Mouse (Mus musculus) MN1 (cell line): Measurements from ENCODE around the gene 1700019A02Rik.

Experiments
- DNase-seq: peaks from one replicate; pipeline ENCODE4 v3.0.0-alpha.2; 2016; ENCODE audit warnings: low spot score

Gene 1700019A02Rik

DNA sequence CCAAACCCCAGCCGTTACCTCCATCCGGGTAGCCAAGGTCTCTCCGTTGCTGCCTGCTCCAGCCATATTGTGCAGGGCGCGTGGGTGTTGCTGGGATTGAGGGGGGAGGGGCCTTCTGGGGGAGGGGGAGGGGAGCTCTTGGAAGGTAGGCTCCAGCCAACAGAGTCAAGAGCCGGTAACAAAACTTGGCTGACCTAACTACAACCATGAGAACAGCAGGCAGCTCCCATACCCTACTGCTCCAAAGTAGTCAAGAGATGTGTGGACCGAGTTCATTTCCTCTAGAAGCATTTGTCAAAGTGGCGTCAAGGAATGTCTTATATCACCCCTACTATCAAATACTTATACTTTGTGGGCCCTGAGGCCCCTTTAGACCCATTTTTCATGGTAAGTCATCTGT lies at the start of gene 1700019A02Rik:
Gene 1700019A02Rik, minus strand, starts transcription at position 101 of the 400 bp plus-strand sequence.
- DNase-seq = no peak

DNA sequence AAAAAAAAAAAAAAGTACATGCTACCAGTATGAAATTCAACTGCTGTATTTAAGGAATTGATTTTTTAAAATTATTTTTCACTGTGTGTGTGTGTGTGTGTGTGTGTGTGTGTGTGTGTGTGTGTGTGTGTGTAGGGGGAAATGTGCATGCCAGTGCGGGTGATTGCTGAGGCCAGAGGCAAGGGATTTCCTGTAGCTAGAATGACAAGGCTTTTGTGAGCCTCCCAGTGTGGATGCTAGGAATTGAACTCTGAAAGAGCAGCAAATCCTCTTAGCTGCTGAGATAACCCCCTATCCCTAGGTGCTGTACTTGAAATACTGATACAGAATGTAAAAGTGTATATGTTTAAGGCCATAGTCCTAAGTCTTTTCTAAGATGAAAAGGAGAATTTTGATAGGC lies 38.6 kb upstream of the 1700019A02Rik start:
- DNase-seq = no peak

DNA sequence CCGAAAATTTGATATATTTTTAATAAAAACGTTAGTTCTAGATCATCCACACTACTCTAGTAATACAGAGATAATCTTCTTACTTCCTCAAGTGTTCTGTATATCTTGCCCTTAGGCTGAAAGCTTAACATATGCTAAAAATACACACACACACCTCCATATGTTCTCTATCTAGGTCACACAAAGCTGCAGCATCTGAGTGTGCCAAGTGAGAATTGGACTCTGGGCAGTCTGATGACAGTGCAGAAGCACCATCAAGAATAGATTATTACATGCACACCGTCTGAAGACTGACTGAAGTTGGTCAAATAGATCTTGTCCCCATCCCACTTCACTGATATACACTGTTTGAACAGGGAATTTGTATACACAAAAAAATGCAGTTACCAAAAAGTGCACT lies 38.2 kb upstream of the 1700019A02Rik start:
- no peak for DNase-seq

DNA sequence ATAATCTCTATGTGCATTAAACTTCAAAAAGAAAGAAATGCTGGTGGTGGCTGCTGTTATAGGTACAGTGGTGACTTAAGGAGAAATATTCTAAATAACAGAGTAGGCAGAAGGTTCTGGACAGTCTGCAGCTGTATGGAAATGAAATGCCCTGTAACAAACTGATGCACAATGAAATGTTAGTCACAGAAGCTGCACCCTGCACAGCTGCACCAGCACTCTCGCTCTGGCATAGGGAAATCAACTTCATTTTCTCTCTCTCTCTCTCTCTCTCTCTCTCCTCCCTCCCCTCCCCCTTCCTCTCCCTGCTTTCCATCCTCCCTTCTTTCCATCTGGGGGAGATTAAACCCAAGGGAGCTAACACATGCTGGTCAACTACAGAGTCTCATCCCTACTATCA lies 37.3 kb upstream of the 1700019A02Rik start:
- no peak for DNase-seq

DNA sequence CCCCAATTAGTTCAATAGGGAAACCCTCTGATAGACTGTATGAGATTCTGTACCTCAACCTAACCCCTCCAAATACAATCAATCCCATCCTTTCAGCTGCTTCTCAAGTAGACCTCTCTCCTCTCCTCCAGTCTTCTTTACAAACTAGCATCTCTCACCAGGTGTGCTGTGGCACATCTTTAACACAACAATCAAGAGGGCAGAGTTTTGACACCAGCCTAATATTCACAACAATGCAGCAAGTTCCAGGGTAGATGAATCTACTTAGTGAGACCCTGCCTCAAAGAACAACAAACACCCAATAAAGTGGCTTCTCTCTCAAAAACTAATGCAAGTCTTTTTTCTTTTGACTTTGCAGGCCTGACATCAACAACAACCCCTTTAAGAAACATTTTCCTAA lies 22.7 kb upstream of the 1700019A02Rik start:
- no peak for DNase-seq

DNA sequence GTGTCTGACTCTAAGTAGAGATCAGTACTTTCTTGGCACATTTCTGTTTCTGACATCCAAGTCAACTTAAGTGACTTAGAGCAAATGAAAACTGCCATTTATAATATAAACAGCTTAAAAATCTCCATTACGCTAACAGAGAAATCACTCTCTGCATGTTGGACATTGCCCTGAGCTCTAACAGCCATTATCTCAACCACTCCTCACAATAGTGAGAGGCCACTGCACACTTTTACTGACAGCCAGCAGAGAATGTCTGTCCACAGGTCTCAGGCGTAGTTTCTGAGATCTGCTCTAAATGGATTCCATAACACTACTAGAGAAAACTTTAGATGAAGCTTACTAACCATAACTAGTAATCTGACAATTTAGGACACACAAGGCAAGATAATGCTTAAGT lies 16.5 kb upstream of the 1700019A02Rik start:
- no peak for DNase-seq

DNA sequence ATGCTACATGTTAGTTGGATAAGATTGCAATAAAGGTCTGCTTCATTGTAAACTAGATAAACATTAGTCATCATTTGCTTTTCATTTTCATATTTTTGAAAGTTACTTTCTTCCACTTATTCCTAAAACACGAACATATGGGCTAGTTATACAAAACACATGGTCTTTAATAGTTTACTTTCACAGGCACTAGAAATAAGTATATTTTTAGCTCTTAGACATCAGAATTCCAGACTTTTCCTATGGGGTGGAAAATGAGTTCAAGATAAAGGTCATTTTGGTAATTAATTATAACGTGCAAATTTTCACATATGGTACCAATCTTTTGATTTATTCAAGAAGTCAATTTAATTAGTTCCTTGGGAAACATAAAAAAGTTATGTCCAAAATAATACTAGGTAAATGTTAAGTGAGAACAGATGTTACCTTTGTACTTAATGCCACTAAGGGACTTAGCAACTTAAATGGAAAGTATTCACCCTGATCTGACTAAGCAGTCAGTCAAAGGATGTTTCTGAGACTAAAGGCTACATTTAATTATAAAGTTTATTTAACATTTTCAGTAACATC lies 14.3 kb upstream of the 1700019A02Rik start:
- DNase-seq = no peak

DNA sequence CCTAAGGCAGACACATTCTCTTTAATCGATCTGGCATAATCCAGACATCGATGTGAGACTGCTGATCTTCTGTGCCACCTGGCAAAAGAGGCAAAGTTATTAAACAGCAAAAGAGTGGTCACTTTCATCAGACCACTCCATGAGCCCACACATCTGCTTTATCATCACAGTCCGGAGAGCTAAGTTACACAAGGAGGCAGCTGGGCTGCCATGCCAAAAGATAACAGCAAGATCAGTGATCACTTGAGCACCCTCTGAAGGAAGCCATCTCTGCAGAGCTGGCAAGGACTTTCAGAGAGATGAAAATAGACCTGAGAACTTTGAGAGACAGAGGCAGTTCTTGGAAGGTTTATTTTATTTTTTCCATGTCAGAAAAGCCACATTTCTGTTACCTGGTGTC lies 7.1 kb upstream of the 1700019A02Rik start:
- DNase-seq = no peak

DNA sequence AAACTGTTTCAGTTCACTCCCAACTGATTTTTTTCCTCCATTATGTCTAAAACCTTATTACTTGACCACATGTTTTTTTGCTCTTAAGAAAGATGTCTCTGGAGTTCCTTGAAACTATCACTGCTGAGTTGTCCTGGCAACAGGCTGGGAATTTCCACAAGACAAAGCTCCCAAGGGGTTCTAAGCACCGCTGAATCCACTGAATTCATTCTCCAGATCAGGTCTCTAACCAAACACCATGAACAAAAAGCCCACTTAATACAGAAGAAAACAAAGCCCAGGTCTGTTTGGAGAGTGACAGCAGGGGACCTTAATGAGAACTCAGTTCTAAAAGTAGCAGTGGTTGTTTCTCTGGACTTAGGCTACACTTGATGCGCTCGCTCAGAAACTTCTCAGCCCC lies 3.8 kb upstream of the 1700019A02Rik start:
- no peak for DNase-seq

DNA sequence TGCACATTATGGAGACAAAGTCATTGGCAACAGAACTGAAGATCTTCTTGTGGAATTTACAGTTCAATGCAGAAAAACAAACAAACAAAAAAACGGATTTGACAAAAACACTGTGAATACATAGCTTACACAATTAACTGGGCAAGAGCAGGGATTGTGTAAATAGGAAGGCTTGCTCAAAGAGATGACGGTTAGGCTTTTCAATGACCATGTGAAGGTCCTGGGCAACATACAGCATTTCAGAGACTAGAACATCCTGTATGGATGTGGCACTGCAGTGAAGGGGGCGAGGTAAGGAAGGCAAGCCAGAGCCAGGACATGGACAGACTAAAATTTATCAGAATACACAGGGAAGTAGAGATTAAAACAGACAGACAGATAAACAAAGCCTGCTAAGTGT lies 2.2 kb upstream of the 1700019A02Rik start:
- DNase-seq = no peak

DNA sequence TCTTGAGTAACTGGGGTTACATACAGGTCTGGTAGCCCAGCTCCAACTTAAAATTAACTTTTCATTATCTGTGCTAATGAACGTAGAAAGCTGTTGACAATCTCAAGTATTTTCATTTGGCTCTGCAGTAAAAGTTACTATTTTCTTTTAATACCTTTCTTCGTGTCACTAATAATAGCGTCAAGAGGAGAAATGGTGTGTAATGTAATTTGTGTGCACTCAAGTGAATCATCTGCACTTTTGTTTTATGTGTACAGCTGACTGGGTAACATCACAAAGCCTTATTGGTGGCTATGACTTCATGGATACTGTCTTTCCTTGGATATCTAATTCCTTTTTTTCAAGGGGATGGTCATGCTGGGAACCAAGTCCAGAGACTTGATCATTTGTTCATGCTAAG lies 1.1 kb downstream of the 1700019A02Rik start:
- DNase-seq = no peak

DNA sequence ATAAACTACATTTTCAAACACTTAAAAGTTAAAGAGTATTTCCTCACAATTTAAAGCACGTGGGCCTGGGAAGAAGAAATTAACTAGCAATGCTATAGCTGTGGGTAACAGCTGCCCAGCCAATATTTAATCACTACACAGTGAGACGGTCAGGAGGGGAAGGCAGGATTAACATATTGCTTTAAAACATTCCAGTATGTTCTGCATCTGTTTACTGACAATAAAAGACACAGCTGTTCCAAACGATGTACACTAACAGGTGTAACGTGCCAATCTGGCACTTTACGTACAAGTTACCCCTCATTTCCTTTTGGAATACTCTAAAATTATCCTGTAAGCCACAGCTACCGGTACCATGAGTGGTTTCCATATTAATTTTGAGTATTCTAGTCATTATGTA lies 29.7 kb downstream of the 1700019A02Rik start:
- no peak for DNase-seq

DNA sequence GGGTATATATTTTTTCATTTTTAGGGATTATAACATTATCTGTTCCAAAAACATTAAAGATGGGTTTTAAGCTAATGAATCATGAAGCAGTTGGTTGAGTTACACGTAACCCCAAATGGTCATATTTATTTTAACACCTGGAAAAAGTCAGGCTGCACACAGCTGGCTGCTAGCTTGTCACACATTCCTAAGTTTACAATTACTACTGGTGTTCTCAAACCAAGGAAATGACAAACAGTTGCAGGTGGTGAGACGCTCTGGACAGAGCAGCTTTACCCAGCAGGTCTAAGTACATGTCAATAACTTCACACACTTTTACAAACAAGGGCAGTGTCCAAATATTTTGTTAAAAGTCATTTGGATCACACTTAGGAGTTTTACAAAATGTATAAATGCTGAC lies 64.4 kb downstream of the 1700019A02Rik start:
- DNase-seq = no peak

DNA sequence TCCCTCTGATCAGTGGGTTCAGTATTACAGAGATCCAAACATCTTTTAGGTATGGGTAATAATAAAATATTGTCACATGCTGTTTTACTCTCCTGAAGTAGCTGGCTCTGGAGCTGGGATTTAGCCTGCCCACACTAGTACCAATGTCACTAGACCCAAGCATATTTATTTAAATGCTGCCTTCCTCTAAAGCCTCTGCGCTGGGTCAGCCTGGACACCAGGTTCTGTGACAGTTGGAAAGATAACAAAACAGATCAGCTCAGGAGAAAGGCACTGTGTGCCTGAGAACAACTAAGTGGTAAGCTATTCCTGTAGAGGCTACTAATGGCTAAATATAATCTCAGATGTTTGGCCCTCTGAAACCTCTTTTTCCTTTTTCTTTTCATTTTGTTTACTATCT lies 76.9 kb downstream of the 1700019A02Rik start:
- DNase-seq = no peak
